Mouse (Mus musculus) C3H10T1/2 (cell line): ENCODE data around the gene Gm17657. TPM values are rescaled to one million over a fixed set of nuclear protein-coding genes. Genes with fewer than 3 reads are reported as not detected.

Experiments used
- polyA plus RNA-seq, 2 experiments: library from polyadenylated mRNA; unstranded; fragments of >200 nt; fragmentation: generic; extraction: Trizol; gene quantifications; one replicate each; pipeline ENCODE4 v1.2.1; 2012; ENCODE audit warnings: missing spikeins in 2 of 2

Gene Gm17657
- not detected for polyA plus RNA-seq

DNA sequence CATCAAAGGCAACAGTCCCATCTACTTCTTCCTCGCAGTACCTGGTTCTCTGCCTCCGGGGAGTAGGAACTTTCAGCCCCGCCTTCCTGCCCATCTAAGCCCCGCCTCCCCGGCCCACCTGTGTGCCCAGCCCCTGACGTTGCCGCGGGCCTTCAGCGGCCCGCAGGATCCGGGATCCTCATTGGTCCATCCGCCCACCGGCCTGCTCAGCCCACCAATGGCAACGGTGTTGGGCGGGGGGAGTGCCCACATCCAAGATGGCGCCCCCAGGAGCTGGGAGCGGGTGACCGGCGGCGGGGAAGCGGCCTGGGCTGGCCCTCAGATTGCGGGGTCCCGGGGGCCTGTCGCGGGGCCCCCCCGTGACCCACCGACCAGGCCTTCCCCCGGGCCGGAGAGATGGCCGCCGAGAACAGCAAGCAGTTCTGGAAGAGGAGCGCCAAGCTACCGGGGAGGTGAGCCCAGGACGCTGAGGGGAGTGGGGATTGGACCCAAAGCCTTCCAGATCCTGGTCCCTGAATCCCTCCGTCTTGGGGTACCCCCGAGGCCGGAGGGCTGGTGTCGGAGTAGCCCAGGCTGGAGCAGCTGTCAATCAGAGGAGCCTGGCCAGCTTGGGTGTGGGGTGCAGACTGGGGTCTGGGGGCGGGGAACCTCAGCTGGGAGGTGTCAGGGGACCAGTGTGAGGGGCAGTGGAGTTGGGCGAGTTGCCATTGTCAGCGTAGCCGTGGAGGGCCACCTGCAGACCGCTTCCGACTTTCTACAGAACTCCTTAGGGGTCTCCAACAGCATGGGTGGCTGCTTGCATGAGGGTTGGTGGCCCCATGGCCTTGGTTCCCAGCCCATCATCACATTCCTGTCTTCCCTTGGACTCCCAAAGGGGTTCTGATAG lies at the start of gene Gm17657, which contains the start of gene Tbc1d22b:
Gene Gm17657, minus strand, starts transcription at position 96 of the 886 bp plus-strand sequence.
Gene Tbc1d22b, plus strand, starts transcription at position 243 of the 886 bp plus-strand sequence.

DNA sequence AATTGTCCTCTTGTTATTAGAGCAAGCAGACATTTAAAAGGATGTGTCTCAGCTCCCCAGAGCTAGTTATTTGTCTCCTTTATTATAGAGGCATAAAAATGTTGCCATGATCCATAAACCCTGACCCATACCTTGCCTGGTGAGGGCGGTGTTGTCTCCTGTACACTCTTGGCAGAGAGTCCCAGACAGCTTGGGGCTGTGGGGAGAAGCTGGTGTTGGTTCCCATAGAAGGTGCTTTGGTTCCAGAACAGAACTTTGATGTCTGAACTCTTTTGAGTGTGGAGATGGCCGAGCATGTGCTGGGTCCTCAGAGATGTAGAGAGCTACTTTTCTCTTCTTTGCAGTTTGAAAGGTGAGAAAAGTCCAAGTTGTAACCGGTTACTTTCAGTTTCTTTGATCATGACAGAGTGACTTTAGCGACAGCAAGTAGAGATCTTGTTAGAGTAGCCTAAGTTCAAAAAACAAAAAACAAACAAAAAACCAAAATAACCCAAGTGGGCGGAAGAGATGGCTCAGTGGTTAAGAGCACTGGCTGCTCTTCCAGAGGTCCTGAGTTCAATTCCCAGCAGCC lies 2.8 kb upstream of the Gm17657 start, which contains the start of gene Tmem217:
Gene Tmem217, minus strand, starts transcription at position 224 of the 571 bp plus-strand sequence.

DNA sequence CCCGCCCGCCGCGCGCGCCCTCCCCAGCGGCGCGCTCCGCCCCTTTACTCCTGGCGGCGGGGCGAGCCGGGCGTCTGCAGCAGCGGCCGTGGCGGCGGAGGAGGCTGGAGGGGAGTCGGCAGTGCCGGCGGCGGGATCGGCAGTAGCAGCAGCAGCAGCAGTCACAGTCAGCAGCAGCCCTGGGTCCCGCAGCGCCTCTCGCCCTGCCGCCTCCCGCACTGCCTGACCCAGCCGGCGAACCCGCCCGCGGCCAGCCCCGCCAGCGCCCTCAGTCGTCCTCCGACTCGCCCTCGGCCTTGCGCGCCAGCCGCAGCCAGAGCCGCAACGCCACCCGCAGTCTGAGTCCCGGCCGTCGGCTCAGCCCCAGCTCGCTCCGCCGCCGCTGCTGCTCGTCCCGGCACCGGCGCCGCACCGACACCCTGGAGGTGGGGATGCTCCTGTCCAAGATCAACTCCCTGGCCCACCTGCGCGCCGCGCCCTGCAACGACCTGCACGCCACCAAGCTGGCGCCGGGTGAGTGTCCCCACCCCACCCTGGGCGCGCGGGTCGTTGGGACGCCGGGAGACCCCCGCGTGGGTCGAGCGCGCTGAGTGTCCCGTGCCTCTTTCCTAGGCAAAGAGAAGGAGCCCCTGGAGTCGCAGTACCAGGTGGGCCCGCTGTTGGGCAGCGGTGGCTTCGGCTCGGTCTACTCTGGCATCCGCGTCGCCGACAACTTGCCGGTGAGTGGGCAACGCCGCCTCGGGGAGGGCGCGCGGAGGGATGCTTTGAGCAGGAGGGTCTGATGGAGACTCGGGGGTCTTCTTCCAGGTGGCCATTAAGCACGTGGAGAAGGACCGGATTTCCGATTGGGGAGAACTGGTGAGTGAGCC lies 58.5 kb downstream of the Gm17657 start, which contains the start of gene Pim1:
Gene Pim1, plus strand, starts transcription at position 41 of the 869 bp plus-strand sequence.

Other genes starting within 250 kb of the Gm17657 start
- gene Pi16, start 232.0 kb downstream of the Gm17657 start, polyA plus RNA-seq = 10 to 100 TPM in 1 of 2 experiments, under 1 TPM in 1; 0.09 to 16.2 TPM
- gene Mtch1, start 201.7 kb downstream of the Gm17657 start, polyA plus RNA-seq = 1,000 to 10,000 TPM in 1 of 2 experiments, 100 to 1,000 TPM in 1; 971 to 1,016 TPM
- 1 to 10 TPM in 1 of 2 experiments, under 1 TPM in 1; 0.19 to 2.1 TPM for gene Fgd2, start 188.7 kb downstream of the Gm17657 start, polyA plus RNA-seq
- gene Pim1, start 58.9 kb downstream of the Gm17657 start, polyA plus RNA-seq = 1 to 10 TPM; 2.5 to 4.2 TPM
- gene Tbc1d22b, start 147 bp upstream of the Gm17657 start, polyA plus RNA-seq = 10 to 100 TPM in 1 of 2 experiments, 1 to 10 TPM in 1; 5.3 to 12.6 TPM
- under 1 TPM in 1 of 2 experiments, not detected in 1; 0.05 TPM for gene Tmem217, start 2.7 kb upstream of the Gm17657 start, polyA plus RNA-seq
- 10 to 100 TPM; 11.1 to 28.3 TPM for gene Rnf8, start 65.2 kb upstream of the Gm17657 start, polyA plus RNA-seq
- 1 to 10 TPM in 1 of 2 experiments, under 1 TPM in 1; 0.09 to 1.2 TPM for gene Gm28043, start 65.2 kb upstream of the Gm17657 start, polyA plus RNA-seq
- gene Cmtr1, start 111.0 kb upstream of the Gm17657 start, polyA plus RNA-seq = 10 to 100 TPM; 33.5 to 53.6 TPM
- 10 to 100 TPM; 16.8 to 18.9 TPM for gene Ccdc167, start 167.4 kb upstream of the Gm17657 start, polyA plus RNA-seq